Mouse (Mus musculus) gastrocnemius, postnatal 36 days (tissue): ENCODE measurements at regions not wholly inside any gene's neighbourhood (a gene's known extent, or its start where the extent isn't known, plus 50 kb on each side); places are given as distances from the start of the nearest gene placed in this dataset.

Experiments used
- DNase-seq, 2 experiments: peaks; one replicate each; pipeline ENCODE4 v3.0.0; 2022
- intact Hi-C: fragments of 180-260 bp; cut with DNase I; formaldehyde crosslinking; loops from one replicate; pipeline ENCODE4 v1.15.1; 2025

DNA sequence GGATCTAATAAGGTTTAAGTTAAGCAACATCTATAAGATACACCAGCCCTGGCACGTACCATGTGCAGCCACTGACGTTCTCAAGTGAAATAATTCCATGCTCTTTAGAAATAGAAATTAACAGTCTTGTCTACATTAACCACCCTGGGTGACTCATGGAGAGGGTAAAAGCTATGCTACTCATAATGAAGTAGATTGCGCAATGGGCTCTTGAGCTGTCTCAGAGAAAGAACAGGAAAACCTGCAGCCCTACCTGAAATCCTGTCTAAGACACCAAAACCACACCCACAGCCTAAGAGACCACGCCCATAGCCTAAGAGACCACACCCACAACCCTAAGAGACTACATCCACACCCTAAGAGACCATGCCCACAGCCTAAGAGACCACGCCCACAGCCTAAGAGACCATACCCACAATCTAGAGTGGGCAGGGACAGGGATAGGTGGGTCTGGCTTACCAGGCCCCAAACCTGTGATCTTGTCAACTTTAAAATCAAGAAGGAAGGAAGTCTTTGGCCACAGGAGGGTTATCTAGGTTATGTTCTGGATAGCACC is 198.6 kb downstream of the Cryba4 start:
- DNase-seq: no peak
- intact Hi-C loops: no loop called here

GRCm38 (mm10) chr5:112055018-112055417 is 197.3 kb downstream of the Cryba4 start:
- no peak for DNase-seq
- intact Hi-C loops: no loop called here

- intact Hi-C loops: no loop called here
- DNase-seq: no peak
Observed at GRCm38 (mm10) chr5:112069917-112070316, 182.4 kb downstream of the Cryba4 start.

DNA sequence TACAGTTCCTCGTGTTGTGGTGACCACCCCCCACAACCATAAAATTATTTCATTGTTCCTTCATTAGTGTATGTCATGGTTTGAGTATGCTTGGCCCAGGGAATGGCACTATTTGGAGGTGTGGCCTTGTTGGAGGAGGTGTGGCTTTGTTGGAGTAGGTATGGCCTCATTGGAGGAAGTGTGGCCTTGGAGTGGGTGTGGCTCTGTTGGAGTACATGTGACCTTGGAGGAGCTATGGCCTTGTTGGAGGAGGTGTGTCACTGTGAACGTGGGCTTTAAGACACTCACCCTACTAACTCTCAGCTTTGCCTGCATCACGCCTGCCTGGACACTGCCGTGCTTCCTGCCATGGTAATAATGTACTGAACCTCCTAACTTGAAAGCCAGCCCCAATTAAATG is 179.9 kb downstream of the Cryba4 start:
- intact Hi-C loops: no loop called here
- DNase-seq: no peak

GRCm38 (mm10) chr5:112077097-112077496 is 175.2 kb downstream of the Cryba4 start:
- DNase-seq: no peak
- intact Hi-C loops: no loop called here

DNA sequence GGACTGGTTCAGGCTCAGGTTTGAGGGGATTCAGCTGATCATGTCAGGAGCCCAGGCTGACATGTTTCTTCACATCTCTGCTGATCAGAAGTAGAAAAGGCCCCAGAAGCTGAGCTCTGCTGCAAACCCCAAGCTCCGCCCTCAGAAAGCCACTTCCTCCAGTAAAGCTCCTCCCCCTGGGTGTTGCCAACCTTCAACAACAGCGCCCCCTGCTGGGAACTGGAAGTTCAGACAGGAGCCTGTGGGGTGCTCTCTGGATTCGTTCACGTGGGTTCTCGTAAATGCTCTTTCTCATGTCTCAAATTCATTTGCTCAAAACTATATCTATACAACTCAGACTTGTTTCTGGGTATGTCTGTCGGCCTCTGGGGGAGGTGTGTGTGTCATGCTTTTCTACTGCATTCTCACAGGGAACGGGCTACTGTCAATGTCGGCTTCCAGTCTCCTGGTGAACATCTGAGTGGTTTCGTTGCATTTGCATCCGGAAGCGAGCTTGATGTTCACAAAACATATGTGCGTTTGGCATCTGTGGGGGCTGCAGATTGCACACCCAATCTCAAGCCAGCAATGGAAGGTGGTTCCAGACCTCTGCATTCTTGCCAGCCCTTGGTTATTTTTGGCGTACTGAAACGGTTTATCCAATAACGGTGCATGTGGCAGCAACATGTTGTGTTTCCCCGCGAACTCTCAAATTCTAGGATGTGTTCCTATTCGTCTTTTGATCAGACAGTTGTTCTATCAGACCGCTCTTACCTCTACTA is 174.3 kb downstream of the Cryba4 start:
- no peak for DNase-seq
- intact Hi-C loops: no loop called here

DNA sequence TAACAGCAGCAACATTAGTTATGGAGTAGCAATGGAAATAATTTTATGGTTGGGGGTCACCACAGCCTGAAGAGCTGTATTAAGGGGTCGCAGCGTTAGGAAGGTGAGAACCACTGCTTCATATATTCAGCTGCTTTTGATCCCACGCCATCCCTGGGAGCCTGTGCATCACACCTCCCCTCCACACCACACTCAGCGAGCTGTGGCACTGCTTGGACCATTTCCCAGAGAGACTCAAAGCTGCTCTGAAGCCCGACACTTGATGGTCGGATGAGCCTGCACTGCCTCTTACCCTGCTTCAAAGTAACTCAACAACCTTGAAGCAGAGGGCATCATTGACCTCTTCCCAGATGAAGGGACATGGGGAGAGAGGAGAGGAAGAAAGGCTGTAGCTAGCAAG is 171.3 kb downstream of the Cryba4 start:
- DNase-seq: no peak
- intact Hi-C loops: no loop called here

DNA sequence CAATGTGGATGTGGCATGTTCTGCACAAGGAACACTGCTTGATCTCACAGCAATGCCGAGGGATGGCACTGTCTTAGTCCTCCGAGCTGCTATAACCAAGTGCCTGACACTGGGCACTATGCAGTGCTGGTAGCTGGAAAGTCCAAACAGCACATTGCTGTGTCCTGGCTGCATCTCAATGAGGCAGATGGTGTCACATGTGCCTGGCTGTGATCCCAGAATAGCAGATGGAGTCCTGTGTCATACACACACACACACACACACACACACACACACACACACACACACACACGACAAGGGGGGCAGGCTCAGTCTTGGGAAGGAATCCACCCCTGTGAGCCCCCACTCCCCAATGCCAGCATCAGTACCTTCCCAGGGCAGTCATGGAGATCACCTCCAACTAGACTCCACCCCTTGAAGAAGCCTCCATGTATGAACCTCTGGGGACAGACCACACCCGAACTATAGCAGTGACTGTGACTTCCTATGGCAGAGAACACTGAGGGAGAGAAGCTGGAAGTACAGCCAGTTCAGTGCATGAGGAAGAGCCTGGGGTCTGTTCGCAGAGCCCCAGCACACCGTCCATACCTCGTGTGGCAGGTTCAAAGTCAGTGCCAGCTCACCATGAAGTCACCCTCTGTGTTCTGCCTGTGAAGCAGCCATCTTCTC is 160.3 kb downstream of the Cryba4 start:
- intact Hi-C loops: no loop called here
- no peak for DNase-seq

- no peak for DNase-seq
- intact Hi-C loops: no loop called here
Observed at GRCm38 (mm10) chr5:112093905-112094571, 158.3 kb downstream of the Cryba4 start.

- intact Hi-C loops: no loop called here
- DNase-seq: no peak
Observed at GRCm38 (mm10) chr5:112098469-112099085, 153.7 kb downstream of the Cryba4 start.

GRCm38 (mm10) chr5:112101739-112102590 is 150.4 kb downstream of the Cryba4 start:
- intact Hi-C loops: no loop called here
- DNase-seq: no peak

DNA sequence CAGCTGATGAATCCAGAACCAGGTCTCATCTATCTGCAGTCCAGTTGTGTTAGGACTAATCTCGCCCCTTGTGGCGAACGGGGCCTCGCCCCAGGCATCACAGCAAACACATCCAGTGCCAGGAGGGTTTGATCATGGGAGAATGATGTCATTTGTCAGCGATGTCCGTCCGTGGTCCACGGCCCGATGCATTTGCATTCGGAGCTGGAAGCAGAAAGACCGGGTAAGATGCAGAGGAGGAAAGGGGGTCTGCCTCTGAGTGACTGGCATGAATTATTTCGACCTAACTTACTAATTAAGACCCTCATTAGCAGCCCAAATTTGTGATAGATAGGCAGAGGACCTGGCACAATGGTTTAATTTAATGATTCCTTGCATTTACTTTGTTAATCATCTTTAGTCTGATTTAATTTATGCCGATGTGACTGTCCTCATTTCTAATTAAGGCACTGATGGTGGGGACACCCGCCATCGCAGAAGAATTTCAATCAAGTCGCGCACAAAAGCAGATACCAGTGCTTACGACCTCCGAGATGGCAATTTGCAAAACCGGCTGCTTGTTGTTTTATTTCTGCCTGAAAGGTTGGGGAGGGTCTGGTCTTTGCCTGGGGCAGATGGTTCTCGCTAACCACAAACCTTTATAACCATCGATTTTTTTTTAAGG is 141.9 kb downstream of the Cryba4 start:
- no peak for DNase-seq
- intact Hi-C loops: no loop called here

GRCm38 (mm10) chr5:112120766-112121165 is 131.6 kb downstream of the Cryba4 start:
- DNase-seq: no peak
- intact Hi-C loops: no loop called here

DNA sequence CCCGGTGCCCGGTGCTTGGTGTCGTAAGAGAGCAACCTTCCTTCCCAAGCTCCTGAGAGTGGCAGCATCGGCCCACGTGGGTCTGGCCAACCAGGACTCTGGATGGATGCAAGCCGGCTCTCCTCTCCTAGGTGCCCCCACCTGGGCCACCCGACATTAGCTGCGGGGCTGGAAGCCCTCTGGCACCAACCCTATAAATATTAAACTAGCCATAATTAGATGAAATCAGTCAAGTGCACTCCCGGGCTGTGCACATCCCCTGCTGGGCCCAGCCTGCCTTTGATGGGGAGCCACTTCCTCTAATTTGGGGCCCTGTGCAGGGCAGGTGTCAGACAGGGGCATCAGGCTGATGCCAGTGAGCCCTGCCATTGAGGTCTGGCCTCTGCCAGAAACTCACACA is 130.8 kb downstream of the Cryba4 start:
- intact Hi-C loops: no loop called here
- no peak for DNase-seq

GRCm38 (mm10) chr5:112122581-112122980 is 129.7 kb downstream of the Cryba4 start:
- intact Hi-C loops: no loop called here
- no peak for DNase-seq

GRCm38 (mm10) chr5:112127171-112127570 is 125.1 kb downstream of the Cryba4 start:
- DNase-seq: no peak
- intact Hi-C loops: no loop called here

DNA sequence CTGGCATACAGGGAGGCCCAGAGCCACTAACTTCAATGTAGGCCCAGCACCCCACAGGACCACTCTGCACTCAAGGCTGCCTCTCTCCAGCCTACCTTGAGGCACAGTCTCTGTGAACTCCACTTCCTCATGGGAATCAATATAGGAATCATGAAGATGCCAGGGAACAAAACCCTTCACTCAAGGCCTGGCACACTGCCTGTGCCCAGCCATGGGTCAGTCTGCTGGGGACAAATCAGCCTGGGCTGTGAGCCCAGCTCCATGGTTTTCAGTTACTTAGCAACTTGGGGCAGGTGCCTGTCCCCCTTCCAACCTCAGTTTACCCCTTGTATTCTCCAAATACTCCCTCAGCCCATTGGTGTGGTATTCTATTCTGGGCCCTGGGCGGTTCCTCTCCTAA is 119.6 kb downstream of the Cryba4 start:
- intact Hi-C loops: no loop called here
- no peak for DNase-seq

- intact Hi-C loops: no loop called here
Observed at GRCm38 (mm10) chr5:112133688-112134573, 118.4 kb downstream of the Cryba4 start.

DNA sequence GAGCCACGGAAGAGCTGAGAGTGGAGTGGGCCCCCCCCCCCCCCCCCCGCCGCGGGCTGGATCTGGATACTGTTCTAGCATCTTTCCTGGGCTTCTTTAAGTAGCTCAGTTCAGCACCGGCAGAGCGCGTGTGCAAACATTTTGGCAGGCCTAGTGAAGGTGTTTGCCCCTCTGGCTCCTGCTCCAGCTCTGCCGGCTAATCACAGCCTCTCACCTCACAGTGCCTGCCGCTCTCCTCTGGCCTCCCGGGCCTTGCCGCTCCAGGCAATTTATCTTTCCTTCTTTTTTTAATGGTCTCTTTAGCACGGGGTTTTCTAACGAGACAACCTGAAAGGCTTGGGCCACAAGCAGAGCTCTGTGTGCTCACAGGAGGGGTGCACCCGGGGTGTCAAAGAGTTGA is 115.7 kb downstream of the Cryba4 start:
- DNase-seq: no peak

More at GRCm38 (mm10) chr5:112133688-112134573, 118.4 kb downstream of the Cryba4 start:
- DNase-seq: no peak

More for the DNA sequence above, 115.7 kb downstream of the Cryba4 start:
- intact Hi-C loops: no loop called here
